Mouse (Mus musculus) left cerebral cortex, postnatal 14 days (tissue): ENCODE measurements at regions not wholly inside any gene's neighbourhood (a gene's known extent, or its start where the extent isn't known, plus 50 kb on each side); places are given as distances from the start of the nearest gene placed in this dataset.

Source experiments
- DNase-seq, 2 experiments: peaks; one replicate each; pipeline ENCODE4 v3.0.0; 2021 to 2022; ENCODE audit warnings: low spot score in 2 of 2, mixed read lengths in 1 of 2
- intact Hi-C: fragments of 180-260 bp; cut with DNase I; formaldehyde crosslinking; loops from one replicate; pipeline ENCODE4 v1.15.1; 2025

DNA sequence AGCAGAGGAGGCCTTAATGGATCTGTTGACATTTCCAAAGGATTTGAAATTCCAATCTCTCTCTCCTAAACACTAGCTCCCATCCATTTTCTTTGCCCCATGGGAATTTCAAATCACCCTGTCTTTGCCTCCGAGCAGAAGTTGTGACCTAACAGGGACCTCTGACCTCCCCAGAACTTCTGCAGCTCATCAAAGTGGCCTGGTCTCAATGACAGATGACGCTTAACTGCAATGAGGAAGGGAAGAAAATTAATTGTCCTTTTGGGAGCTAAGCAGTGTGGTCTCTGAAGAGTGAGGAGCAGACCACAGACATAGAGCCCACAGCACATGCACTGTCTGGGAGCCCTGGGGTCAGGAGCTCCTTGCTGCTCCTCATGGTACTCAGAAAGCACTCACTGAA is 155.3 kb downstream of the Tox3 start:
- intact Hi-C loops, result no loop called here

DNA sequence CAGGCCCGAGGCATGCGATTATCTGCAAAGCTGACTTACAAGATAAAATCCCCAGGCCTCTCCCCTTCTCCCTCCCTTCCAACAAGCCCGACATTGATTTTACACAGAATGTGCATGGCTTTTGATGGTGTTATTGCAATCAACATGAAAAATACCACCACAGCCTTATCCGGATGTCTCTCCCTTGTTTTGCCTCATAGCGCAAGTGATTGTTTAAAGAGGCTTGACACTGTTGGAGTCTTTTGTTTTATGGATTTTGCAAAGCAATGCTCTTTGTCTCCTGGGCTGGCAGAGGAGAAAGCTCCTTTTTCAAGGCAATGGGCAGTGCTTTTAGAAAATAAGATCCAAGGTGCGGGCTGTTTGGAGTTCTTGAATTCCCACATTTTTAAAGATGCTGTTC is 165.3 kb downstream of the Tox3 start:
- intact Hi-C loops, result no loop called here
- DNase-seq, result no peak

More for the DNA sequence above, 155.3 kb downstream of the Tox3 start:
- no peak for DNase-seq

DNA sequence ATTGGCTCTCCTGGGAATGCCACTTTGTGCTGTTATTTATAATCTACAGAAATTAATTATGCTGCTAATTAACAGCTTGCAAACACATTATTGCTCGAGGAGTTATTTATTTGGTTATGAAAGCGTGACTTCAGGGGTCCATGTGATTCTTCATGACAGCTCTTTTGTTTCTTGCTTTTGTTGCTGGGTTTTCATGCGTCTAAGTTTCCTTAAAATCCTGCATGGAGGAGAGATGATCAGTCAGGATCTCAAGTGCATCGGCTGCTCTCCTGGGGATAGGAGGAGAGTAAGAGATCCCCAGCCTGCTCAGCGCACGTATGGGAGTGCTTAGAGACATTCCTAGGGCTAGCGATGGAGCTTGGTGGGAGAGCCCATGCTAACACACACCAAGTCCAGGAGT is 171.4 kb downstream of the Tox3 start:
- intact Hi-C loops, result no loop called here
- no peak for DNase-seq

DNA sequence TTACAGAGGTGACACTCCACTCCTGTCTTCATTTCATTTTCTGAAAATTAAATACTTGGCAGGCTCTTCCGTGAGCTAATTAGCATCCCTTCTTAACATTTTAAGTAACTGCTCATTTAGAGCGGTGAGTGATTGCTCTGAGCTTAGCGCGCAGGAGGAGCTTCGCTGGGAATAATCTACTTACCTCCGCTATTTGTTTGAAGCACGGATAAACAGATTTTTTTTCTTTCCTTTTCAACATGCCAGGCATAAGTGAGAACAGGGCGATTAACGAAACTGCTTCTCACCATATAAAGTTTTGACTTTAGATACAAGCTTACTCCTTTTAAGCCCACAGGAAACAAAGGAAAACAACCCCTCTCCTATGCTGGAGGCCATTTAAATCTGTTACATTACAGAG is 171.8 kb downstream of the Tox3 start:
- intact Hi-C loops, result no loop called here
- no peak for DNase-seq

DNA sequence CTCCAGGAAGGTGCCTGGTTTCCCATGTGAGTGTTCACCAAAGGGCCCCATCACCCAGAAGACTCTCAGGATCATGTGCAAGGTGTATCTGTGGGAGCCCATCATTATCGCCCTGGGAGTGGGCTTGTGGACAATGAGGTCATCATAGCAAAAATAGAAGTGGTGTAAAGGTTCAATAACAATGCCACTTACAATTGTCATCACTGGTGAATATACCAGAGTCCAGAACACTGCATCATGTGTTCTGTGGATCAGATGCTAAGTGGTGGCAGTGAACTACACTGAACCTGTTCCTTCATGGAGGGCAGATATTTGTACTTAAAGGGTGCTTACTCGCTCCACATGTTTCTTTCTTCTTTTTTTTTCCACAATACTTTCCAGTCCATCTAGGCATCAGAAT is 181.5 kb downstream of the Tox3 start:
- intact Hi-C loops, result no loop called here

DNA sequence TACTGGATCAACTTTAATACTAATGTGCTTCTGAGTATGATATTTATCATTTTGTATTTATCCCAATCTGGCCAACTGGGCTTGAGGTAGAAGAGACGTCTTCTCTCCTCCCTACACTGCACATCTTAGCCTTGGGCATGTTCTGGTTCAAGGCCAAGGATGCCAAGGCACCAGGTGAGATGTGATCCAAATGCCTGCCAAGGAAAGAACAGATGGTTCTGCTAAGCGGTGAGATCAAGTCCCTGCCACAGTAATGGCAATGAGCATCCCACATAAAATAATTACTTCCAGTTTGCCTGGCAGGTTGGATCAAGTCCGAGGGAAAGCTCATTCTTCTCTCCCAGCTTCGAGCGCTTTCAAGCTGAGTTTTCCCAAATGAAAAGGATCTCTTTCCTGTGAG is 196.7 kb downstream of the Tox3 start:
- no peak for DNase-seq
- intact Hi-C loops, result no loop called here

More for the DNA sequence above, 181.5 kb downstream of the Tox3 start:
- no peak for DNase-seq

DNA sequence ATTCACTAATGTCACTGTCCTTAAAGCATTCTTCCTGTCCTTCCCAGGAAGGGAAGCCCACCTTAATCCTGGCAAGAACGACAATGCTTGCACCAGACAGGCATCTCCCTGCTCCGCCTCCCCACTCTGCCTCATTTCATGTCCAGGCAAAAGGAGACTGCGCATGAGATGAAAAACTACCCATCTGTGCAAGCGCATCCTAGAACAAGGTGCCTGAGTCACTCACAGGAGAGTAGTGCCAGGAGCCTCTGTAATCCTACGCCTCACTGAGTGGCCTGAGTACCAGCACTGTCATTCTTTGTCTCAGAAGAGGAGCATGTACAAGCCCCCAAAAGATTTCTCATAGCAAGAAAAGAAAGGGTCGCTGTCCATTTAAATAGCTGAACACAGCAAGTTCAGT is 198.2 kb downstream of the Tox3 start:
- intact Hi-C loops, result no loop called here
- DNase-seq, result peak; percentile 9 to 18

DNA sequence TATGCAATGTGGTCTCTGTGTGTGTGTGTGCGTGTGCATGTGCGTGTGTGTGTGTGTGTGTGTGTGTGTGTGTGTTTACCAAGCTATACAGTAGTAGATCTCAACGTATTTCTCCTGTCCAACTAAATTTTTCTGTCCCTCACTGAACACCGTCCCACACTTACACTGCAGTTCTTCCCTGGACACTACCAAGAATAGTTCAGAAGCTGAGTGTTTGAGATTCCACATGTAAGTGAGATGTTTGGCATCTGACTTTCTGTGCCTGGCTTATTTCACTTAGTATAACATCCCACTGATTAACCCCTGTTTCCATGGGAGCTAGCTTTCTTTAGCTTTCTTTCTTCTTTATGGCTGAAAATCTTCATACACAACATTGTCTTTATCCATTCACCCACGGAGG is 213.5 kb downstream of the Tox3 start:
- intact Hi-C loops, result no loop called here
- DNase-seq, result no peak

DNA sequence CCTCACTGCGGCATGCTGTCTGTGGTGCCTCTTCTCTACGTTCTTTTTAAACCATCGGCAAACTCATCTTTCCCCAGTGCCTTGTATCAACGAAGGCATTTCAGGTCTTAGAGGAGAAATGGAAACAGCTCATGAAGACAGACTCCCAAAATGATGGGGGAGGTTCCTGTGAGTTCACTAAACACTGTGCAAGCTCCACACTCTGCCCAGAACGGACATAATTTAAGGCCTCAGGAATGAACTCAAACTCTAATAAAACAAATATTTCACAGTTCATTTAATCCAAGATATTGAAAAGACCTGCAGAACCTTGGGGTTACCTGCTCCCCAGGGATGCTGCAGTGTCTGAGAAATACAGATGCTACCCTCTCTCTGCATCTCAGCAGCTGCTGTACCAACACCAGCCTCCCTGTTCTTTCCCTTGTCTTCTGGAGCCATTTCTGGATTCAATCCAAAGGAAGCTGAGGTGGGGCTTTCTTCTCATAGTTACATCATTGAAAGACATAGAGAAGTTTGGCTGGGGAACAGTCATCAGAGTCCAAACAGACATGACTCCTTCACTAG is 217.4 kb downstream of the Tox3 start:
- intact Hi-C loops, result no loop called here
- DNase-seq, result no peak

DNA sequence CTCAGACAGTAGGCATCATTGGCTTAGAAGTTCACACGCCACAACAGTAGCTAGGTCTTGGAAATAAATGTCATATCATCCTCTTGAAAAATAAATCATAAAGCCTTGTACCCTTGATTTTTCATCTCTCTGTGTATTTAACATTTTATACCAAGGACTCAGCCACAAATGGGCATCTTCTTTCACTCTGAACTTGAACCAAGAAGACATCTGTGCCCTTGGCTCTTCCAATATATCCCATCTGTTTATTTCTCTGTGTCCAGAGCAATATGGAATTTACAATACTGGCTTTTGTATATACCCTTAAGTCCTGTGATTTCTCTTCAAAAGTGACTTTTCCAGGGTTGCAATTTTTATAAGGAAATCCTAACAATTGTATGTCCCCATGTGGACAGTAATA is 222.7 kb downstream of the Tox3 start:
- intact Hi-C loops, result no loop called here
- no peak for DNase-seq

DNA sequence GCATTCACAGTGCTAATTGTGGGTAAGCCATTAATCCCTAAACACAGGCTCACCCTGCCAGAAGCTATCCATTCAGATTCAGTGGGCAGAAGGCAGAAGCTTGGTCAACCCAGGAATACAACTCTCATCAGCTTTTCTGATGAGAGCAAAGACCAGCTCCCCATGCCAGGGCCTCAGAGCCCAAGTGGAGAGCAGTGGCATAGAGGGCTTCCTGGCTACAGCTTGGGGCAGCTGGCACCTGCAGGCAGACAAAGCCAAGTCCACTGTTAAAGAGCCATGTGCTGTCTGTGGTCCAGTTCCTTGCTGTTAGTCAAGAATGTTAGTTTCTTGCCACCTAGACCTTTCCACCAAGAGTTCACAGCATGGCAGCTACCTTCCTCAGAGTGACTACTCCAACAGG is 225.0 kb downstream of the Tox3 start:
- no peak for DNase-seq
- intact Hi-C loops, result no loop called here

DNA sequence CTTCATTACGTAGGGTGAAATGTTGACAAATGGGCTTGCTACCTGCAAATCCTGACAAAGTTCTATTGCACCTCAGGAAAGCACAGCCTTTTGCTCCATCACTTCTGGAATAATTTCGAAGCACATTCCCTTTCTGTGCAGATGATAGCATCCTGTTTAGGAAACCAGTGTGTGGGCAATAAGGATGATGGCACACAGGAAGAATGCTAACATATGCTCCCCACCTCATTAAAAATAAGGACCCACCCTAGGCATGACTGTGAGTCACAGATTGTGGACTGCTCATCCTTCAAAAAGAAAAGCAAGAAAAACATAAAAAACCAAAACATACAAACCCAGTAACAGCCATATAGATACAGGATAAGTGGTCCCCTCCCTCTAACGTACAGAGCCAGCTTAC is 226.2 kb downstream of the Tox3 start:
- intact Hi-C loops, result no loop called here

DNA sequence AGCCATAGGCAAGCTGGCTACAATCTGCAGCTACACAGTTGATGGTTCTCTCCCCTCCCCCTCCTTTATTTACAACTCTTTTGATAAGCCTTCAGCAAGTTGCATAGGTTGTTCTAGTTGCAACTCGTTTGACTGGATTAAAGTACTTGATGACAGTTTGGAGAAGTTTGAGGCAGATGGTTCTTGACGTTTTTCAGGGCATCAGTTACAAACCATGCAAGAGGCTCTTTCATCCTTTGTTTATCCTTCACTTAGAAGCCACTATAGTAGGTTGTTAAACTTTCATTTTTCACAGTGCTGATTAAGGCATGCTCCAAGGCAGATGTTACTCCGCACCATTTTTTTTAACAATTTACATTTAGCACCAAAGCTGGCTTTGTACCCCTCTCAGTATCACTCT is 227.1 kb downstream of the Tox3 start:
- intact Hi-C loops, result no loop called here
- DNase-seq, result no peak

More for the DNA sequence above, 226.2 kb downstream of the Tox3 start:
- no peak for DNase-seq

DNA sequence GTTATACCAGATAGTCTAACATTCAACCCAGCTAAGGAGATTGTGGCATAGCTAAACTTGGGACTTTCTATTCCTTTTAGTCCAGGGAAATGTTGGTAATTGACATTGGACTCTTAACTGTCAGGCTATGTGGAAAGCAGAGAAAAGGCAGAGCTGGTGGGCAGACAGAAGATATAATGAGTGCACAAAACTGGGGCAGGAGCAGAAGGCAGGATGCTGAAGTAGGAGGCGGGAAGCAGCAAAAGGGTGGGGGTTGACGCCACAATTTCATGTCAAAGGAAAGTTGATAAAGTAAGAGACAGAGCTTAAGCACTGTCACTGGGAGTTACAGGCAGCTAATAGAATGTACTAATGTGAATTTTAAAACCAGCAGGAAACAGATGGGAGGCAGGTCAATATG is 232.7 kb downstream of the Tox3 start:
- intact Hi-C loops, result no loop called here
- peak; percentile 27 to 31 for DNase-seq

DNA sequence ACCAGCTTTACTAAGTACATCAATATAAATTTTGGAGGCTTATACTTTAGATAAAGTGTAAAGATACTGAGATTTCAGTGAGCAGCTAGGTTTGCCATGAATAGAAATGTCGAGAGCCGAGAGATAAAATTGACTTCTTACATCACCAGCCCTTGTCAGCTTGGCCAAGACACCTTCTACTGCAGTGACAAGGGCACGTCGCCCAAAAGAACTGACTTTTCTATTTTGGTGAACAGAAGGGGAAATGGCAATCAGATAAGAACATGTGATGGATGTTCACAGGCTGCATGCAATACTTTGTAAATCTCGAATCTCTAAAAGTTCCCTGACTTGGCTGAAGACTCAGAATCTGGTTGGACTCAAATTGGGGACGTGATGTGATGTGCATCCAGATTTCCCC is 247.6 kb downstream of the Tox3 start:
- intact Hi-C loops, result no loop called here
- no peak for DNase-seq

DNA sequence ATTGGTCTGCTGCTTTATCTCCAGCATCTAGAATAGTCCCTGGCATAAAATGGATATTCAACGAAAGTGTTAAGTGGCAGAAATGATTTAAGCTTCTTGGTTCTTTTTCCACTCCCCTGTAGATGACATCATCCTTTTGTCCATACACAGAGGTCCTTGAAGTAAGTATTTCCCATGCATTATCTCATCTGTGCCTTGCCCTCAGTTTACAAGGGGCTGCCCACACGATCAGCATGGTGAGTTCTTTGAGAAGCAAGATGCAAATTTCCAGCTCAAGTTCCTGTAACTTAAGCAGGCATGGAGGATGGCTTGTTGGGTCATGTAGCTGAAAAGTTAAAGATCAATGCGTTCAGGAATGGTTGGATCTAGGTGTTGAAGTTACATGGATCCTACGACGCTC is 265.5 kb downstream of the Tox3 start:
- intact Hi-C loops, result no loop called here

DNA sequence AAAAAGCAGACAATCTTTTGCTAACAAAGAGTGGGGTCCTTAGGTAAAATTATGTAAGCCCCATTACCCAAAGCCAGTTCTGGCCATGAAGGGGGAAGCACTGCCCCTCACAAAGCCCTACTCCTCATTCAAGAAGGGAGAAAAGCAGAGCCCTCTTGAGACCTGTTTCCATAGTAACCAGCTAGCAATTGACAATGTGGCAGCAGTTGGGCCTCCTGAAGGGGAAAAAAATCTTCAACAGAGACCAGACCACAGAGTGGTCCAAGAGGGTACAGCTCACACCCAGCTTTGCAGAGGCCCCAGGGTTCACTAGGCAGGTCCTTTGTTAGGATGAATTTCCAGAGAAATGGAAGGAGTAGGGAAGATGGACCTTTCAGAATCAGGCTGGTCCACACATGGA is 271.8 kb downstream of the Tox3 start:
- intact Hi-C loops, result no loop called here
- peak in 1 of 2 experiments; percentile 11 for DNase-seq

More for the DNA sequence above, 265.5 kb downstream of the Tox3 start:
- no peak for DNase-seq

DNA sequence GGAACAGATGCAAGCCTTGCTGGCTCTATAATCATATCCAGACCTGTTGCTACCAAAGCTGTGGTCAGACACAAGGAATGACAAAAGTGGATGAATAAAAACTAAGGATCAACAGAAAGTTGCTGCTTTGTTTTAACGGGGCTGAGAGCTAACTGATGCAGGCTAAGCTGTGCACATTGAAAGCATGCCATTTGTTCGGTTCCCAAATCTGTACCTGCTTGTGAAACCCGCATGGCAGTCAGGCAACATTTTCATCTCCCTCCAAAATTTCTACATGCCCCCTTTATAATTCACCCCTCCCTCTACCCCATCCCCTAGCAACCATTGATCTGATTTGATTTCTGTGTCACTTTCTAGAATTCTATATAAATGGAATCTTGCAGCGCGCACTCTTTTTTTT is 272.3 kb downstream of the Tox3 start:
- DNase-seq, result no peak
- intact Hi-C loops, result no loop called here

DNA sequence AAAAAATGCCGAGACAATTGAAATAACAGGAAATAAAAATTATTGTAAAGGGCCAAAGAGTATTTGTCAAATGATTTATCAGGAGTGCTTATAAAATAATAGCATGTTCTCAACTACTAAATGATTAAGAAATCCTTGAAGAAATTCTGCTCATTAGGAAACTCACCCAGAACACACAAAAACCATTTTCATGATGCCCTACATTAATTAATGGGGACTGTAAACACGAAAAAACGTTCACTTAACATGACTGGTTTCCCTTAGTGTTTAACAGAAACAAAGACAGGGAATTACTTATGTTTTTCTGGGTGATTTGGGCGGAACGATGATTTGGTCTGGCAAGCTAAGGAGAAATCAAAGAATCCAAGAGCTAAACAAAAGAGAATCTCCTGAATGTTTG is 278.1 kb downstream of the Tox3 start:
- intact Hi-C loops, result no loop called here
- DNase-seq, result no peak

DNA sequence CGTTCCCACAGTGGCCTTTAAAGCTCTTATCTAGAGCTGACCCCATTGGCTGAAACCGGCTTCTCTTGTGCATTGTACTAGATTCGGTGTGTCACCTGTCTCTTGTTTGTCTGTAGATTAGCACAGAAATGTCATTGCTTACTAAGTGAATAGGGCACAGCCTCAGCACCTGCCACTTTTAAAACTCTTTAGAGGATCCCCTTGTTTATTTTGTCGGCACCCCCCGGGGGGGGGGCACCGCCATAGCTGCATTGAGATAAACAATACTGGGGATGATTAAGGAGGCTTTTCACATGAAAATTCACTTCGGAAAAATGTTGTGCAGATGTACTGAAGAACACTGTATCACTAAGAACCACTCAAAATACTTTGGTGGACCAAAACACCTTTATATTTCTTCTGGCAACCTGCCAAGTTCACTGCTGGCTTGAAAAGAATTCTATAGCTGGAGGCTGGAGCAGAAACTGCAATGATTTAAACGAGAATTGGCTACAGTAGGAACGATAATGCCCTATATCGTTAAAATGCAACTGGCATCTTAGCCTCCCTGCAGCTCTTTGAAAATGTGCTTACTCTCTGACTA is 278.6 kb downstream of the Tox3 start:
- DNase-seq, result no peak
- intact Hi-C loops, result no loop called here

DNA sequence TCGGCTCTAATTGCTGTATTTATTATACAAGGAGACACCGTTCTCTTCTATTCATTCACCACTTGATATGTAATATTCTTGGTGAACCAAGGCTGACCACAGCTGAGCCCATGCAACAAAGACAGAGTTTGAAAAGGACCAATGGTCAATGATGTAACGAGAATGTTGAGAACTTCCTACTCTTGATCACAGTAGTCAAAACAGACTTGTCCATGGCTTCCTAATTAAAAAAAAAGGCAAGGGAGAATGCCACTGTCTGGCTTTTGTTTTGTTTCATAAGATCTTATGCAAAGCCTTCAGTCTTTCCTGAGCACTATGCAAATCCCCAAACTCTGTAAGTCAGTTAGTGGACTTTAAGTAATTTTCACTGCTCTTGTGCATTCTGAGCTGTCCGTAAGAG is 279.7 kb downstream of the Tox3 start:
- intact Hi-C loops, result no loop called here
- no peak for DNase-seq

DNA sequence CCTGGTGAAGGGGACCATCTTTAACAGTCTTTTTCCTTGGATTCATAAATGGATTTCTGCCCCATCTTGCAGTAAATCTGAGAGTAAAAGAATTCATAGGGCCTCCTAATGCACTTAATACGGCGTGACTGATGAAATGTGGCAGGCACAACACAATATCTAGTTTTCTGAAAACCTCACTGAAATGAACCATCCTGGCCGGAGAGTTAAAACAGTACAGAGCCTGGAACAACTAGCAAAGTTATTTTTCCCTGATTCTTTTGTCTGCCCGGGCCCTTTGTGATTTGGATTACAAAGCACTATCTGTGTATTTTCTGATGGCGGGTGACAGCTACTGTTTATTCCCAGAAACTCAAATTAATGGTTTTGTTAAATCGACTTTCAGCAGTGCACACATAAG is 283.8 kb downstream of the Tox3 start:
- DNase-seq, result no peak
- intact Hi-C loops, result no loop called here
